Mouse (Mus musculus) megakaryocyte, embryonic 14.5 days (primary cell): ENCODE data around the gene Zscan2.

Experiments
- FLI1 ChIP-seq: IDR thresholded peaks from 2 replicates; pipeline ENCODE4 v1.6.1; 2012; ENCODE audit warnings: low read length, inconsistent platforms, mixed read lengths
- GATA1 ChIP-seq: IDR thresholded peaks from 3 replicates; pipeline ENCODE4 v1.6.1; 2012; ENCODE audit warnings: mixed read lengths, low read length, inconsistent platforms, borderline replicate concordance

GRCm38 (mm10) chr7:80873631-80874030, 12.9 kb downstream of the Zscan2 start:
- no peak for TF ChIP-seq GATA1
- no peak for TF ChIP-seq FLI1
